Mouse (Mus musculus): ENCODE data around the gene Lap3. TPM values are rescaled to one million over a fixed set of nuclear protein-coding genes. Genes with fewer than 3 reads are reported as not detected.

Gene Lap3
- polyA plus RNA-seq, 2 experiments = 49.2 to 70.9 TPM

GRCm38 (mm10) chr5:45474215-45474614 is 19.0 kb upstream of the Lap3 start:
- no peak overlapping the region for H3K4me3 ChIP-seq (replicated peaks; ENCODE audit: low read length)

GRCm38 (mm10) chr5:45474758-45475157 is 18.4 kb upstream of the Lap3 start:
- H3K4me1 ChIP-seq (ENCODE audit: control insufficient read depth, insufficient read depth, low read length) = peaks cover 7% of the 10 kb centered on the region
- H3K9ac ChIP-seq (ENCODE audit: low read depth, low read length, severe bottlenecking) = no peak overlapping the region
- H3K4me3 ChIP-seq (replicated peaks; ENCODE audit: low read length) = no peak overlapping the region
- no peak for DNase-seq (ENCODE audit: low spot score)
- H3K36me3 ChIP-seq (ENCODE audit: control insufficient read depth, insufficient read depth, low read length) = no peaks in the 10 kb centered on the region
- H3K27me3 ChIP-seq (ENCODE audit: control insufficient read depth, insufficient read depth, low read length) = 0 out of 2 replicates have a peak, but pooled peaks cover 5% of the 10 kb centered on the region
- H3K4me2 ChIP-seq (replicated peaks; ENCODE audit: low read depth, low read length, severe bottlenecking) = no peak overlapping the region
- no peak overlapping the region for H3K27ac ChIP-seq (replicated peaks; ENCODE audit: low read depth, low read length)
- no peak for TF ChIP-seq POLR2A (IDR thresholded peaks at IDR 0.05; ENCODE audit: borderline replicate concordance, extremely low read depth, insufficient read depth, insufficient read length)
- ATAC-seq (ENCODE audit: low FRiP score, low read depth) = no peak
- no peaks in the 10 kb centered on the region for H3K9me3 ChIP-seq (ENCODE audit: control insufficient read depth, low read length)
- WGBS = 72% methylated on average over 4 of the region's 4 CpGs

More at GRCm38 (mm10) chr5:45474215-45474614, 19.0 kb upstream of the Lap3 start:
- Histone ChIP-seq H3K27me3 (ENCODE audit: control insufficient read depth, insufficient read depth, low read length) (0 out of 2 replicates have a peak, but pooled peaks cover 5% of the 10 kb centered on the region), H3K9me3 (ENCODE audit: control insufficient read depth, low read length) (no peaks in the 10 kb centered on the region), H3K36me3 (ENCODE audit: control insufficient read depth, insufficient read depth, low read length) (no peaks in the 10 kb centered on the region), H3K4me2 (replicated peaks; ENCODE audit: low read depth, low read length, severe bottlenecking) (no peak overlapping the region), H3K4me1 (ENCODE audit: control insufficient read depth, insufficient read depth, low read length) (peaks cover 7% of the 10 kb centered on the region), H3K27ac (replicated peaks; ENCODE audit: low read depth, low read length) (no peak overlapping the region), H3K9ac (ENCODE audit: low read depth, low read length, severe bottlenecking) (no peak overlapping the region)
- DNase-seq (ENCODE audit: low spot score) (peak; percentile 88), ATAC-seq (ENCODE audit: low FRiP score, low read depth) (peak; percentile 56; the same call in 1 of the 2 replicates)
- TF ChIP-seq POLR2A (IDR thresholded peaks at IDR 0.05; ENCODE audit: borderline replicate concordance, extremely low read depth, insufficient read depth, insufficient read length) = no peak
- 28% methylated on average over 6 of the region's 6 CpGs for whole genome bisulfite sequencing

- peak; percentile 54 for ATAC-seq (ENCODE audit: low FRiP score, low read depth)
- 70% methylated on average over 5 of the region's 5 CpGs for WGBS
Observed at GRCm38 (mm10) chr5:45475771-45476170, 17.4 kb upstream of the Lap3 start.

GRCm38 (mm10) chr5:45476288-45476687 is 16.9 kb upstream of the Lap3 start:
- WGBS = 48% methylated on average over 6 of the region's 6 CpGs
- H3K4me1 ChIP-seq (ENCODE audit: control insufficient read depth, insufficient read depth, low read length) = peaks cover 7% of the 10 kb centered on the region
- no peaks in the 10 kb centered on the region for H3K36me3 ChIP-seq (ENCODE audit: control insufficient read depth, insufficient read depth, low read length)
- no peak overlapping the region for H3K27ac ChIP-seq (replicated peaks; ENCODE audit: low read depth, low read length)
- H3K4me2 ChIP-seq (replicated peaks; ENCODE audit: low read depth, low read length, severe bottlenecking) = no peak overlapping the region
- no peak; the same call in 1 of the 2 replicates for ATAC-seq (ENCODE audit: low FRiP score, low read depth)
- no peaks in the 10 kb centered on the region for H3K9me3 ChIP-seq (ENCODE audit: control insufficient read depth, low read length)
- no peak overlapping the region for H3K9ac ChIP-seq (ENCODE audit: low read depth, low read length, severe bottlenecking)
- H3K27me3 ChIP-seq (ENCODE audit: control insufficient read depth, insufficient read depth, low read length) = 0 out of 2 replicates have a peak, but pooled peaks cover 5% of the 10 kb centered on the region
- no peak for DNase-seq (ENCODE audit: low spot score)
- no peak overlapping the region for H3K4me3 ChIP-seq (replicated peaks; ENCODE audit: low read length)
- TF ChIP-seq POLR2A (IDR thresholded peaks at IDR 0.05; ENCODE audit: borderline replicate concordance, extremely low read depth, insufficient read depth, insufficient read length) = no peak

More at GRCm38 (mm10) chr5:45475771-45476170, 17.4 kb upstream of the Lap3 start:
- peaks cover 7% of the 10 kb centered on the region for H3K4me1 ChIP-seq (ENCODE audit: control insufficient read depth, insufficient read depth, low read length)
- TF ChIP-seq POLR2A (IDR thresholded peaks at IDR 0.05; ENCODE audit: borderline replicate concordance, extremely low read depth, insufficient read depth, insufficient read length) = no peak
- H3K9ac ChIP-seq (ENCODE audit: low read depth, low read length, severe bottlenecking) = no peak overlapping the region
- H3K4me2 ChIP-seq (replicated peaks; ENCODE audit: low read depth, low read length, severe bottlenecking) = no peak overlapping the region
- H3K36me3 ChIP-seq (ENCODE audit: control insufficient read depth, insufficient read depth, low read length) = no peaks in the 10 kb centered on the region
- H3K9me3 ChIP-seq (ENCODE audit: control insufficient read depth, low read length) = no peaks in the 10 kb centered on the region
- H3K27ac ChIP-seq (replicated peaks; ENCODE audit: low read depth, low read length) = no peak overlapping the region
- DNase-seq (ENCODE audit: low spot score) = no peak
- no peak overlapping the region for H3K4me3 ChIP-seq (replicated peaks; ENCODE audit: low read length)
- H3K27me3 ChIP-seq (ENCODE audit: control insufficient read depth, insufficient read depth, low read length) = 0 out of 2 replicates have a peak, but pooled peaks cover 5% of the 10 kb centered on the region

- Histone ChIP-seq H3K4me3 (replicated peaks; ENCODE audit: low read length) (no peak overlapping the region), H3K4me2 (replicated peaks; ENCODE audit: low read depth, low read length, severe bottlenecking) (no peak overlapping the region), H3K27ac (replicated peaks; ENCODE audit: low read depth, low read length) (no peak overlapping the region), H3K27me3 (ENCODE audit: control insufficient read depth, insufficient read depth, low read length) (0 out of 2 replicates have a peak, but pooled peaks cover 5% of the 10 kb centered on the region), H3K9me3 (ENCODE audit: control insufficient read depth, low read length) (no peaks in the 10 kb centered on the region), H3K9ac (ENCODE audit: low read depth, low read length, severe bottlenecking) (no peak overlapping the region), H3K36me3 (ENCODE audit: control insufficient read depth, insufficient read depth, low read length) (no peaks in the 10 kb centered on the region), H3K4me1 (ENCODE audit: control insufficient read depth, insufficient read depth, low read length) (peaks cover 7% of the 10 kb centered on the region)
- DNase-seq (ENCODE audit: low spot score) (no peak), ATAC-seq (ENCODE audit: low FRiP score, low read depth) (no peak)
- WGBS = 74% methylated on average over 7 of the region's 7 CpGs
- no peak for TF ChIP-seq POLR2A (IDR thresholded peaks at IDR 0.05; ENCODE audit: borderline replicate concordance, extremely low read depth, insufficient read depth, insufficient read length)
Observed at GRCm38 (mm10) chr5:45477601-45478000, 15.6 kb upstream of the Lap3 start.
